Mouse (Mus musculus): ENCODE data around the gene Plekha6. TPM values are rescaled to one million over a fixed set of nuclear protein-coding genes. Genes with fewer than 3 reads are reported as not detected.

Gene Plekha6
- total RNA-seq (2021), result 10 to 100 TPM in 1 of 2 experiments, 1 to 10 TPM in 1; 7.4 to 12.5 TPM
- long read RNA-seq, experiment 1, partial matches to known transcripts, result 2 of 14 reads
- long read RNA-seq, experiment 1, other reads (novel, unspliced or antisense), result 12 of 14 reads
- long read RNA-seq, experiment 2, partial matches to known transcripts, result 1 of 5 reads
- long read RNA-seq, experiment 2, other reads (novel, unspliced or antisense), result 4 of 5 reads

GRCm38 (mm10) chr1:133163820-133164431 lies at the start of gene Plekha6:
TSS of gene Plekha6 (plus strand) at chr1:133164210.
- Histone ChIP-seq H3K27ac (no peak within 1 kb of the TSS), H3K4me3 (peak within 1 kb of the TSS; percentile 74)
- DNase-seq, result peak; percentile 53
- intact Hi-C loops (cut with DNase I), result no loop called here
- no peak for TF ChIP-seq CTCF (IDR thresholded peaks at IDR 0.05)

- intact Hi-C loops (cut with DNase I), result no loop called here
- Histone ChIP-seq H3K4me3 (no peak overlapping the region), H3K27ac (no peak overlapping the region)
- no peak for DNase-seq
- TF ChIP-seq CTCF (IDR thresholded peaks at IDR 0.05), result no peak; the same call in 1 of the 2 replicates
Observed at GRCm38 (mm10) chr1:133116108-133116507, 47.9 kb upstream of the Plekha6 start.

- no peak for TF ChIP-seq CTCF (IDR thresholded peaks at IDR 0.05)
- H3K27ac ChIP-seq, result no peak overlapping the region
- no peak overlapping the region for H3K4me3 ChIP-seq
- DNase-seq, result no peak
- intact Hi-C loops (cut with DNase I), result no loop called here
Observed at GRCm38 (mm10) chr1:133118127-133118526, 45.9 kb upstream of the Plekha6 start.

- Histone ChIP-seq H3K27ac (no peak overlapping the region), H3K4me3 (no peak overlapping the region)
- no peak for TF ChIP-seq CTCF (IDR thresholded peaks at IDR 0.05)
- intact Hi-C loops (cut with DNase I), result no loop called here
- DNase-seq, result no peak
Observed at GRCm38 (mm10) chr1:133118844-133119243, 45.2 kb upstream of the Plekha6 start.

GRCm38 (mm10) chr1:133119931-133120712 lies 43.9 kb upstream of the Plekha6 start:
- Histone ChIP-seq H3K27ac (peak overlapping the region; percentile 31; the same call in 1 of the 2 replicates), H3K4me3 (no peak overlapping the region)
- TF ChIP-seq CTCF (IDR thresholded peaks at IDR 0.05), result no peak
- peak; percentile 51 for DNase-seq
- intact Hi-C loops (cut with DNase I), result no loop called here

- H3K27ac ChIP-seq, result no peak overlapping the region
- no peak overlapping the region for H3K4me3 ChIP-seq
- intact Hi-C loops (cut with DNase I), result no loop called here
- no peak for TF ChIP-seq CTCF (IDR thresholded peaks at IDR 0.05)
- DNase-seq, result no peak
Observed at GRCm38 (mm10) chr1:133121246-133121645, 42.8 kb upstream of the Plekha6 start.

- H3K4me3 ChIP-seq, result no peak overlapping the region
- TF ChIP-seq CTCF (IDR thresholded peaks at IDR 0.05), result no peak
- no peak overlapping the region for H3K27ac ChIP-seq
- intact Hi-C loops (cut with DNase I), result no loop called here
- DNase-seq, result no peak
Observed at GRCm38 (mm10) chr1:133124137-133124536, 39.9 kb upstream of the Plekha6 start.

- TF ChIP-seq CTCF (IDR thresholded peaks at IDR 0.05), result peak; percentile 23; the same call in 1 of the 2 replicates
- intact Hi-C loops (cut with DNase I), result no loop called here
Observed at GRCm38 (mm10) chr1:133125640-133126364, 38.2 kb upstream of the Plekha6 start.

GRCm38 (mm10) chr1:133126365-133126740 lies 37.7 kb upstream of the Plekha6 start:
- intact Hi-C loops (cut with DNase I), result no loop called here
- no peak for DNase-seq
- Histone ChIP-seq H3K27ac (no peak overlapping the region), H3K4me3 (no peak overlapping the region)
- TF ChIP-seq CTCF (IDR thresholded peaks at IDR 0.05), result no peak

More at GRCm38 (mm10) chr1:133125640-133126364, 38.2 kb upstream of the Plekha6 start:
- Histone ChIP-seq H3K27ac (no peak overlapping the region), H3K4me3 (no peak overlapping the region)
- DNase-seq, result no peak

GRCm38 (mm10) chr1:133127328-133127727 lies 36.7 kb upstream of the Plekha6 start:
- intact Hi-C loops (cut with DNase I), result no loop called here
- TF ChIP-seq CTCF (IDR thresholded peaks at IDR 0.05), result no peak
- Histone ChIP-seq H3K27ac (no peak overlapping the region), H3K4me3 (no peak overlapping the region)
- DNase-seq, result no peak

GRCm38 (mm10) chr1:133129471-133130221 lies 34.4 kb upstream of the Plekha6 start:
- intact Hi-C loops (cut with DNase I), result loop anchor here (10.0 kb wide), 1 partner anchor 955 kb away; no protein-coding TSS in a partner anchor
- Histone ChIP-seq H3K4me3 (peak overlapping the region; percentile 13), H3K27ac (peak overlapping the region; percentile 100)
- DNase-seq, result no peak
- no peak for TF ChIP-seq CTCF (IDR thresholded peaks at IDR 0.05)

All from gastrocnemius, adult 2 months (tissue).